Mouse (Mus musculus) liver, adult (tissue): ENCODE results near the gene Me3.

Experiments
- GATA4 ChIP-seq: IDR thresholded peaks from 2 replicates; pipeline ENCODE4 v1.6.1; 2014; ENCODE audit warnings: mild to moderate bottlenecking, low read length; ENCODE audit not compliant: insufficient replicate concordance

Gene Me3

DNA sequence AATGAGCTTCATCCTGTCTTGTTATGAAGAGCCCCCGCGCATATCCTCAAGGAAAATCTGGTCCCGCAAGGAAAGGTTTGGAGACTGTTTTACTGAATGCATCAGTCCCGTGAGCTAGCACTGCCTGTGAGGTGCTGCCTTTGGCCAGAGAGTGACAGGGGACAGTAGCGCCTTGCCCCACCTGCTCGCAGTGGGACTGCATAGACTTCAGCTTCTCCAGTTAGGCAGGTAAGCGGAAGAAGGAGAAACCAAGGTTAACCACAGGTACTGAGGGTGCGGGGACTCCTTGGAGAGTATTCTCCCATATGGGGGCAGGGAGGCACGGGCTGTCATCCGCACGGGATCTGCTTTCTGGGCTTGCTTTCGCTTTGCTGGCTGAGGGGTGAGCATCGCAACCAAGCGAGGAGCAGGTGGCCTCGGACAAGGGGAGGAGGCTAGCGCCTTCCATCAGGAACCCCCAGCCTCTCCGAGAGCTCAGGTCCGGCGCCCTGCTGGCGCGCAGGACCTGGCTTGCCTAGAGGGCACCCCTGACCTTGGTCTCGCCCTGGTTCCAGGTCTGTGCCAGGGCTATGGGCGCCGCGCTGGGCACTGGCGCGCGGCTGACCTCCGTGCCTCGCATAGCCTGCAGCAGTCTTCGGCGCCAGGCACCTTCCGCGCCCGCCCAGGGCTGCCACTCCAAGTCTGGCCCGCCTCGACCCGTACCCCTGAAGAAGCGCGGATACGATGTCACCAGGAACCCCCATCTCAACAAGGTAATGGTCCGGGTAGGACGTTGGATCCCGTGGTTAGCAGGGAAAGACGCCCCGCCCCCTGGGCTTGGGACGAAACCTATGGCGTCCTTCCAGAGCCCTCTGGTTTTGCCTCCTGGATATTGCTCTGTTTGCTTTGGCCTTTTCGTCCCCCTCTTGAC lies at the start of gene Me3:
Gene Me3, plus strand, starts transcription at position 51 of the 910 bp plus-strand sequence.
- TF ChIP-seq GATA4 = no peak

DNA sequence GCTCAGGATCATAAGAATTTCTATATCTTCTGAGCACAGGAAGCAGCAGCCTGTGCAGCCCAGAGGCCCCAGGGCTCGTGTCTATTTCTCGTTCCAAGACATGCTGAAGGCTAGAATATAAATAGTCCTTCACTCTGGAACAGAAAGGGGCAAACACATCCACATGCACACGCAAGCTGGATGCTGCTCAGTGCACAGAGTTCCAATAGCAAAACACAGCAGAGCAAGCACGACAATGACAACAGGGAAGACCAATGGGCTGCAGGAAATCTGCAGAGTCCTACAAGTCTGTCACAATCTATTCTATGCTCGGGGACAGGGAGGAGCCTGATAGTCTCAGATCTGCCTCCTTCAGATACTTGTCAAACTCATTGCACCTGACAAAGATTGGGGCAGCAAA lies 42.2 kb upstream of the Me3 start:
- TF ChIP-seq GATA4 = no peak

DNA sequence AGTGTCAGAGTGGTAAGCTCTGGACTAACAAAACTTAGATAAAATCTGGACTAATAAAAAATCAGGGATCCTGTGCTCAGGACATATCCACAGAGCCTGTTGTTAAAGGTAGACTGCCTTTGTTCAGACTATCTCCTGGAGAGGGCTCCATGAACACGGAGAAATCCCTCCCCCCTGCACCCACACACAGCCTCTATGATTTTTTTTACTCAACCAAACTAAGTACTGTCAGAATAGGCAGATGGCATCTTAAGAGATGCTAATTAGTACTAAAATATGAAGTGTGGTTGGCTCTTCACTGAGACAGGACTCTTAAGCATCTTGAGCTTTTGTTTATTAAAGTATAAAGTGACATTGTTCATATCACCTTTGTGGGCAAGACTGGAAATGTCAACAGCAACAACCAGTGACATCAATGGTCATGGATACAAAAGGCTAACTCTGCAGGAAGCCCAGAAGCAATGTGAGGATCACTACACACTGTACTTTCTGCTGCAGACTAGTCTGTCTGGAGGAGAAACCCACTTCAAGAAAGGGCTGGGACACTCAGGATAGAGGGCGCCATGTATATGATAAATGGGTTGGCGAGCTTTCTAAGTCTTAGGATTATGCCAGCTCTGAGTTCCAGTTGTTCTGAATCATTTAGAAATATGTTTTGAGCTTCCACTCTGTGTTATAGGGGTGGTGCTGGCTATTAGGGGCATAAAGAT lies 41.5 kb upstream of the Me3 start:
- no peak for TF ChIP-seq GATA4

DNA sequence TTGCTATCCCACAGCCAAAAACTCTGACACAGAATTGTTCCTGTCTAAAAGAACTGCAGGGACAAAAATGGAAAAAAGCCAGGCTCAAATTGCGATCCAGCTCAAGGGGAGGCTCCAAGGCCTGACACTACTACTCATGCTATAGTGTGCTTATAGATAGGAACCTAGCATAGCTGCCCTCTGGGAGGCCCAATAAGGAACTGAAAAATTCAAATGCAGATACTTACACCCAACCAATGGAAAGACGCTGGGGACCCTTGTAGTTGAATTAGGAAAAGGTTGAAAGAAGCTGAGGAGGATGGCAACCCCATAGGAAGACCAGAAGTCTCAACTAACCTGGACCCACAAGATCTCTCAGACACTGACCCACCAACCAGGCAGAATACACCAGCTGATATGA lies 36.4 kb upstream of the Me3 start:
- no peak for TF ChIP-seq GATA4

DNA sequence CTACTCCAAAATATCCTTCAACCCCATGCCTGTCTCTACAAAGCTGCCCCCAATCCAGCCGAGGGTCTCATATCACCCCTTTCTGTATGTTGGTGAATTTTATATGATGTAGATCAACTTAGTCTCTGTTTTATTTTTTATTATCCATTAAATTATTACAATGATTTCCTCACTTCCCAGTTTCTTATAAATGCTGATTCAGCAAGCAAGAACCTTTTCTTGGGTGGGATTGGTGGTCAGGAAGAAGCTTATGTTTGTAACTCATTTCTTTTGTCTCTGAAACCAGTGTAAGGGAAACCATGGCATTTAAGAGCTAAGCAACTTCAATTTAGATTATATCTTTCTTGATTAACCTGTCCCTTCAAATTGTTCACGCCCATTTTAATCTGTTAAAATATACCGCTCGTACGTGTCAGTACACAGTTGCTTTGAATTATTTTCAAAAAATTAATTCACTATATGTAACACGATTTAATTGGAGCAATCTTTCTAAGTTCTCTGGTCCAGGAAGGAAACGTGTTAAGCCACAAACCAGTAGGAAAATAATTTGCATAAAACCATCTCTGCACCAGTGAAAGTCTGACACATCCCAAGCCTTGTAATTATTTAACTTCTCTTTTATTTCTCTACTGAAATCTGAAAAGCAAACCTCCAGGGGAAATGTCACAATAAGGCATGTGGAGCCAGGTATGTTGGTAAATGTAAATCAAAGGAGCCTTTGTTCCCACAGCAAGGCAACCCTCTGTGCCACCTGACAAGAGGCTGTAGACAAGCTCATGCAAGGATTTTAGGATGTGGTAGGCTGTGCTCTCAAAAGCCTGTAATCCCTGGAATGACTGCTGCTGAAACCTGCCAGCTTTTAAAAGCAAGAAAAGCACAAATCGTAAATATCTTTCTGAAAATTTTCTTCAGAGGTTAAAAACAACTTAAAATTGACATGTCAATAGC lies 26.3 kb upstream of the Me3 start:
- TF ChIP-seq GATA4 = no peak

DNA sequence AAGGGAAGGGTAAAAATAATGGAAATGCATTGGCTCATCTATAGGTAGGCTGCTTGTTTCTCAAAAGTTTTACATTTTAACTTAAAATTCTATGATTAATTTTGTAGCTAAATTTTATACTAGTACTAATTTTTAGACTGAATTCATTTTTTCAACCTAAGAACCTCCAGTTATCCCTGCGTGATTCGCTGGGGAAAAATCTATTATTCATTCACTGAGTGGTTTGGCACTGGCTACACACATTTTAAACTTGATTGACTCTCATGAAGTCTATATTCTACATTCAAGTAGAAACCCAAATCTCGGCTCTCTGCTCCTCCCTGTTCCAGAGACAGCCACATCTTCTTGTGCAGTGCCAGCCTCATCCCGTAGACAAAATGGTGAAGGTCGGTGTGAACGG lies 24.9 kb upstream of the Me3 start:
- TF ChIP-seq GATA4 = no peak

DNA sequence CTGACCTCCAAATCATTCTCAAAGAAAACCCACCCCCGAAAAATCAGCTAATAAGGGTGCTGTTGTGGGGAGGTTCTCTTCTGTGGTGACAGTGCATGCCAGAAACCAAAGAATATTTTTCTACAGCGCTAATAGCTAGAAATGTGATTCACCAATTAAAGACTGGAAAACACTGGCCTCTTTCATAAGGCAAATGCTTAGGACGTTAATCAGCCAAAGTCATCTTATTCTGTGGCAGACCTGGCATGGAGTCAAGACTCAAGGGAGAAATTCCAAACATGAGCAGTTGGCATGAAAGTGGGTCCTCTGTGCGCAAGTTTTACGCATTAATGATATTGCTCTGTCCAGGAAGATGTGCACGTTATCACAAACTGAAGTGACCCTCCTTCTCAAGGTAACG lies 21.0 kb upstream of the Me3 start:
- no peak for TF ChIP-seq GATA4

DNA sequence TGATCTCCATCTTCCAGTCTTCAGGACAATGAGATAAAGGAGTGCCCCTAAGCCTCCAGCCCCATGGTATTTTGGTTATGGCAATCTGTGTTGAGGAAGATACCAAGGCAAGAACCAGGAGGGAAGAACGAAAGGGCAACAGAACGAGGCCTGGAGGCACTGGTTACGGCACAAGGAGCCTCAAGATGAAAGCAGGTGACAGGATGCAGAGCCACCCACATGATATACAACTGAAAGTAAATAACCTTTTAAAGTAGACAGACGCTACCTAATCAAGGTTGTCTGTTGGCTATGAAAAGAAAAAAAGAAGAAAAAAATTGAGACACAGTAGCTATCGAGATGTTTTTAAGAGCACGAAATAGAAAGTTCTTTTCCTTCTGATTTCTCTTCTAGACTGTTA lies 16.0 kb upstream of the Me3 start:
- no peak for TF ChIP-seq GATA4

DNA sequence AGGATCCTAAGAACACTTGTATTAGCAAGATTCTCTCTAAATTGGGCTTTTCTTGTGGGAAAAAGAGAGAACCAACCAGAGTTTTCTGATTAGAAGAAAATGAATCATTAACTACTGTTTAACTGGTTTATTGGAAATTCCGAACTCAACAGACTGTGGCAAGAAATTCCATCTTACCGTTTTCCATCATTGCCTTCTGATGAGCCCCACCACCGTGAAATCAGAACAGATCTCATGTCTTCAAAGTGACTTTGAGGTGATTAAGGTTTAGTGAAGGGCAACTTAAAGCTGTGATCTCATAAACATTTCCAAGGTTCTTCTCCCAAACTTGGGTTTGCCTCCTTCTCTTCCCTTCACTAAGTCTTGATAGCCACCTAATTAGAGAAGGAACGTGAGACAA lies 8.9 kb upstream of the Me3 start:
- no peak for TF ChIP-seq GATA4

DNA sequence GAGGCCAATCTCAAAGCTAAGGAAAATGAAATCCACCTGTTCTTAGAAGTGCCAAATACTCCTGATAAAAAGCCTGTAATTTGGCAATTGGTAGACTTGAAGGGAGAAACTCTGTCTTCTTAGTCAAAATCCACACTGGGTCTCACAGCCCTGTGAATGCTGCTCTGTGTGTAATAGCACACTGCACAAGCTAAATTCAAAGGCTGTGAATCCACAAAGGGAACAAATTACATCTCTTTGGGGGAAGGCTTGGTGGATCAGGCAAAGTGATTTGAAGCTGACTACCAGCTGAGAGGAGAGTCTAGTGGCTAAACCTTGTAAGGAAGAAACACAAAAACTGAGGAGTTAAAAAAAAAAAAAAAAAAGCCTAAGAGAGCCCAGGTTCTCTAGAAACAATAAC lies 4.8 kb upstream of the Me3 start:
- no peak for TF ChIP-seq GATA4

DNA sequence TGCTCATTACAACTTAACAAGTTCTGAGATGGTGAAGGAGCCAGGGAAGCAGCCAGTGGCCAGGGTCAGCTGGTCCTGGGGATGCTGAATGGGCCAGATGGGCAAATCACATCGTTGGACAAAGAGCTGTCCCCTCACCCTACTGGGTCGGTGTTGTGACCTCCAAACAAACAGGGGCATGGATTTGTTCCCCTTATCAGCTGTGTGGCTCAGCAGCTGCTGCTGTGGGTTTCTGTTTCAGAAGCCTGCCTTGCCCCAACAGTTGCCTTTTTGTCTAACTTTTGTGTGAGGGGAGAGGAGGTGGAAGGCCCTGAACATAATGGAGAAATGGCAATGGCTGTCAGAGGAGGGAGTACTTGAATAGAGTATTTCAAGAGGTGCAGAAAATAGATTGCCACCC lies 4.2 kb upstream of the Me3 start:
- TF ChIP-seq GATA4 = no peak

DNA sequence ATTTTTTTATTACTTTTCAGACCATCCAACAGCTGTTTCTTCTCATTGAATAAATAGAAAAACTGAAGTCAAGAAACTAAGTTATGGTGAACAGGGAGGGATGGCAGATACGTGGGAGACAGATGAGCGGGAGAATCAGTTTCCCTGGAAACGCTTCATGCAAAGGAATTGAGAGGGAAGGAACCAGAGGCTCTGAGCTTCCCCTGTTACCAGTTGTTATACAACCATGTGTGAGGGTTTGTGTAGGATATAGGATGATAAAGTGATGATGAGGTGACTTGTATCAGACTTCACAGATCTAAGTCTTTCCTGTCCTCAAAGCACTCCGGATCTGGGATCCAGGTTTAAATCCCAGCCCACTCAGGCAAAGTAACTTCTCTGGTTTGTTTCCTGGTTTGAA lies 3.2 kb upstream of the Me3 start:
- no peak for TF ChIP-seq GATA4

DNA sequence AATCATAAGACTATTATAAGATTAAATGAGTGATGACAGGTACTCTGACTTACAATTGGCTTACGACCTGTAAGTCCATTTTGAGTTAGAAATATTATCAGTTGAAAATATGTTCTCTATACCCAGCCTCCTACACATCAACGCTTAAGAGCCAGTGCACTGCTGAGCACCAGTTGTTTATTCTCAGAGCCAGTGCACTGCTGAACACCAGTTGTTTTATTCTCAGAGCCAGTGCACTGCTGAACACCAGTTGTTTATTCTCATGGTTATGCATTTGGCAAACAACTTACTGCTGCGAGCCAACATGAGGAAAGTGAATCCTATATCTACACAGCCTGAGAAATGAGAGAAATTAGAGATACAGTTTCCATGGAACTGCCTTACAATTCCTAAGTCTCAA lies 2.3 kb upstream of the Me3 start:
- TF ChIP-seq GATA4 = no peak

DNA sequence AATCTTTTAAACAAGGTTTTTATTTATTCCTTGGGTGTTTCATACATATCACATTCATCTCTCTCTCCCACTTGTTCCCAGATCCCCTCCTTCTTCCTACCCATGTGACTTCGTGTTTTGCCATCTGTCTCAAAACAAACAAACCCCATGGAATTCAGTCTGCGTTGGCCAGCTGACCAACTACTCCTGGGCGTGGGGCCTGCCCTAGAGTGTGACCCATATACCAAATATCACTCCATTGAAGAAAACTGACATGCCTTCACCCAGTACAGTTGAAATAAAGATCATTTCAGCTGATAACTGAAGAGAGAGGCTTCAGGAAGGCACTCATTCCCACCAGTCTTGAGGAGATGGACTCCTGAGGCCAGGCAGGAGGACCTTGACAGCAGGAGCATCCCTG lies 1.4 kb upstream of the Me3 start:
- no peak for TF ChIP-seq GATA4

DNA sequence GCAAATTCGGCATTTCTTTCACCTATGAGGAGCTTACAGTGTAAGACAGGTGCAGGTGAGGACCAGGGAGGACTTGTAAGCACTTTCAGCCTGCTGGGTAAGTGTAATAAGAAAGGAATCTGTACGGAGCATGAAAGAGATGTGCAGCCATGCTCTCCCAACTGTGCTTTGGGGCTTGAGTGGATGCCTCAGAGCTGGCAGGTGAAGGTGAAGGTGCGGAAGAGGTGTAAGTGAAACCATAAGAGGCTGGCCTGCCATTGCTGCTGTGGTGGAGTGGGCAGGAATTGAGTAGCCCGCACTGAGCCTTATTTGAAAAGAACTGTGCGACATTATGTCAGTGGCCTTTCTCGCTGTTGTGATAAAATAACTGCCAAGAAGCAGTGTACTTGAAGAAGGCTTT lies 8.3 kb downstream of the Me3 start:
- no peak for TF ChIP-seq GATA4
